Mouse (Mus musculus) neural tube, embryonic 14.5 days (tissue): ENCODE measurements at regions not wholly inside any gene's neighbourhood (a gene's known extent, or its start where the extent isn't known, plus 50 kb on each side); places are given as distances from the start of the nearest gene placed in this dataset.
"Not testable (repeated sequence)": the region's sequence is repeated elsewhere in the genome, so short reads cannot be mapped to it uniquely, and the experiment has no call there.

Experiments
- ATAC-seq: fragments of 200-750 bp; cut with Nextera tagmentation; 2 replicates; pipeline ENCODE4 v1.8.0; 2017; ENCODE audit warnings: low read depth, mild to moderate bottlenecking, moderate TSS enrichment, moderate library complexity
- H3K27ac ChIP-seq: fragments of 300-500 bp; sonication (generic); 2 replicates; pipeline ENCODE4 v1.5.1; 2014; ENCODE audit warnings: low read depth, mild to moderate bottlenecking, control low read depth, low read length, moderate library complexity, mixed read lengths
- H3K27me3 ChIP-seq: fragments of 300-500 bp; sonication (generic); 2 replicates; pipeline ENCODE4 v1.6.1; 2014; ENCODE audit warnings: low read length; ENCODE audit not compliant: control insufficient read depth, insufficient read depth
- H3K36me3 ChIP-seq: fragments of 300-500 bp; sonication (generic); 2 replicates; pipeline ENCODE4 v1.6.1; 2014; ENCODE audit warnings: low read length, mixed read lengths; ENCODE audit not compliant: control insufficient read depth, insufficient read depth
- H3K4me1 ChIP-seq: fragments of 300-500 bp; sonication (generic); 2 replicates; pipeline ENCODE4 v1.6.1; 2014; ENCODE audit warnings: low read length; ENCODE audit not compliant: control insufficient read depth, insufficient read depth
- H3K4me2 ChIP-seq: fragments of 300-500 bp; sonication (generic); 2 replicates; pipeline ENCODE4 v1.6.1; 2014; ENCODE audit warnings: mild to moderate bottlenecking, low read depth, low read length, control low read depth
- H3K4me3 ChIP-seq: fragments of 300-500 bp; sonication (generic); 2 replicates; pipeline ENCODE4 v1.5.1; 2014; ENCODE audit warnings: low read depth, low read length, control low read depth, mixed read lengths
- H3K9ac ChIP-seq: fragments of 300-500 bp; sonication (generic); replicated peaks from 2 replicates; pipeline ENCODE4 v1.6.1; 2014; ENCODE audit warnings: low read depth, mild to moderate bottlenecking, control low read depth, low read length, mixed read lengths
- H3K9me3 ChIP-seq: fragments of 300-500 bp; sonication (generic); 2 replicates; pipeline ENCODE4 v1.6.1; 2016; ENCODE audit warnings: low read length; ENCODE audit not compliant: control insufficient read depth
- whole genome bisulfite sequencing: fragments of 180-500 bp; shearing (Covaris S2); extraction: QIAGEN DNeasy Blood & Tissue Kit; methylation state at CpG from one replicate; pipeline ENCODE4 v1.1.7; 2014; 5-methylcytosine and 5-hydroxymethylcytosine counted together

DNA sequence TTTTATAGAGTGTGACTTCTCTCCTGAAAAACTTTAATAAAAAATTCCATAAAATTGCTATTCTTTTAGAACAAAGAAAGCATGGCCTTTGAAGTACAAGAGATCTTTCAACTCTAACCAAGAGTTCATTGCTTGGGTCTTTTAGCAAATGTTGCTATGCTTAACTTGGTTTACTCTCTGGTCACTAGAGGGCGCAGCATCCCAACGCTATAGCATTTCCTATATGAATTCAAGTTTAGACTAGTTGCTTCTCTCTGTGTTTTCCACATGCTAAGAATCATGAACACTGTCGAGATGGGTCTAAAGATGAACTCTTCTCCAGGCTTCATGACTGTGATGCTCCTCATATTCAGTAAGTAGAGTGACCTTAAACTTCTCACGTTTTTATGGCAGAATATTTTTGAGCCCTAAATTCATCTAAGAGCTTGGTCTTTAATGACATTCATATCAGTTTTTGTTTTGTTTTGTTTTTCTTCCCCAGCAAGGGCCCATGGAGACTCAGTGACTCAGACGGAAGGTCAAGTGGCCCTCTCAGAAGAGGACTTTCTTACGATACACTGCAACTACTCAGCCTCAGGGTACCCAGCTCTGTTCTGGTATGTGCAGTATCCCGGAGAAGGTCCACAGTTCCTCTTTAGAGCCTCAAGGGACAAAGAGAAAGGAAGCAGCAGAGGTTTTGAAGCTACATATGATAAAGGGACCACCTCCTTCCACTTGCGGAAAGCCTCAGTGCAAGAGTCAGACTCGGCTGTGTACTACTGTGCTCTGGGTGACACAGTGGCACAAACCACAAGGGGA is 823.2 kb upstream of the Olfr1507 start:
- not testable (repeated sequence) for H3K36me3 ChIP-seq, ATAC-seq, H3K4me3 ChIP-seq, H3K27ac ChIP-seq, H3K9me3 ChIP-seq, H3K4me1 ChIP-seq, H3K4me2 ChIP-seq, H3K9ac ChIP-seq, H3K27me3 ChIP-seq
- WGBS, result no CpG with 5 or more reads among the region's 9 CpGs

- 25% methylated on average over 1 of the region's 1 CpGs for WGBS
- not testable (repeated sequence) for H3K27ac ChIP-seq, H3K4me1 ChIP-seq, H3K9me3 ChIP-seq, H3K4me3 ChIP-seq, H3K27me3 ChIP-seq, H3K36me3 ChIP-seq, H3K9ac ChIP-seq, H3K4me2 ChIP-seq
- ATAC-seq, result peak; percentile 85
Measured at GRCm38 (mm10) chr14:53312490-53312889, 816.9 kb upstream of the Olfr1507 start.

- H3K27ac ChIP-seq, H3K4me3 ChIP-seq, H3K4me2 ChIP-seq, H3K27me3 ChIP-seq, H3K36me3 ChIP-seq, H3K9me3 ChIP-seq, ATAC-seq, H3K4me1 ChIP-seq, H3K9ac ChIP-seq: not testable (repeated sequence)
- no CpG with 5 or more reads among the region's 3 CpGs for WGBS
Measured at GRCm38 (mm10) chr14:53303179-53303578, 807.6 kb upstream of the Olfr1507 start.

- H3K27ac ChIP-seq, H3K4me1 ChIP-seq, H3K36me3 ChIP-seq, H3K9me3 ChIP-seq, H3K27me3 ChIP-seq, H3K4me3 ChIP-seq, H3K9ac ChIP-seq, H3K4me2 ChIP-seq: not testable (repeated sequence)
- no CpG with 5 or more reads among the region's 3 CpGs for WGBS
- ATAC-seq, result peak; percentile 57
Measured at GRCm38 (mm10) chr14:53302491-53302829, 806.9 kb upstream of the Olfr1507 start.

- H3K27me3 ChIP-seq, H3K27ac ChIP-seq, H3K9ac ChIP-seq, H3K4me3 ChIP-seq, H3K4me2 ChIP-seq, H3K4me1 ChIP-seq, H3K36me3 ChIP-seq, H3K9me3 ChIP-seq: not testable (repeated sequence)
- no CpG with 5 or more reads among the region's 11 CpGs for WGBS
- peak; percentile 58 for ATAC-seq
Measured at GRCm38 (mm10) chr14:53301722-53302490, 806.4 kb upstream of the Olfr1507 start.

DNA sequence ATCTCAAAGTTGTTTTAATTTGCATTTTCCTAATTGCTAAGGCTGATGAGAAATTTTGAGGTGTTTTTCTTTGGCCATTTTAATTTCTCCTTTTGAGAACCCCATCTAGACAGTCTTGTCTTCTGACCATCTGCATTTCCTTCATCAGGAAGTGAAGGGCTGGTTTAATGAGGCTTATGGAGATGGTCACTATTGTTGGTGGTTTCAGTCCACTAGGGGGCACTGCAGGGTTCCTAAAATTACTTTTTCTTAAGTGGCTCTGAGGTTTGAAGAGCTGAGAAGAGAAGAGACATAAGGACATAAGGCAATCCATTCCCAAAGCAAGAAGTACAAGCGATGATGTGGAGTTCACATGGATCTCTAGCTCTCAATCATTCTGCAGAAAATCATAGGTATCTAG is 805.6 kb upstream of the Olfr1507 start:
- not testable (repeated sequence) for H3K27me3 ChIP-seq, H3K4me3 ChIP-seq, H3K4me1 ChIP-seq, H3K36me3 ChIP-seq, H3K27ac ChIP-seq, H3K4me2 ChIP-seq, H3K9me3 ChIP-seq, ATAC-seq, H3K9ac ChIP-seq
- WGBS, result 81% methylated on average over 1 of the region's 1 CpGs

DNA sequence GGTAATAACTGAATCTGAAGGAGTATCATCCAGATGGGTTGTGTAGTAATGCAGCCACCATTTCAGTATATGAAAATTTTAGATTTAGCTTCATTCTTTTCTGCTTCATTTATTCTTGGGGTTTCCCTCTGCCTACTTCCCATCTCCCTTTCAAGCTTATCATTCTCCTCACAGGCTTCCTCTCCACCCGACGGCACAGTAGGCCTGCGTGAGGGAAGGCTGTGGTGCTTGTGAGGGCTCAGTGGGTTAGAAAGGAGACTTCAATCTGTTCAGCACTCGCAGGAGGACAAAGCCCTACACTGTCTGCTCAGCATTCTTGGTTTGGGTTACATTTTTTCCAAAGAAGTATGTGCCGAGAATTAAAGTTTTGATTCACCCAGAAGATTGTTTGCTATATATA is 804.2 kb upstream of the Olfr1507 start:
- H3K4me1 ChIP-seq, H3K4me2 ChIP-seq, H3K27me3 ChIP-seq, H3K9me3 ChIP-seq, H3K36me3 ChIP-seq, ATAC-seq, H3K4me3 ChIP-seq, H3K27ac ChIP-seq, H3K9ac ChIP-seq: not testable (repeated sequence)
- no CpG with 5 or more reads among the region's 5 CpGs for WGBS

DNA sequence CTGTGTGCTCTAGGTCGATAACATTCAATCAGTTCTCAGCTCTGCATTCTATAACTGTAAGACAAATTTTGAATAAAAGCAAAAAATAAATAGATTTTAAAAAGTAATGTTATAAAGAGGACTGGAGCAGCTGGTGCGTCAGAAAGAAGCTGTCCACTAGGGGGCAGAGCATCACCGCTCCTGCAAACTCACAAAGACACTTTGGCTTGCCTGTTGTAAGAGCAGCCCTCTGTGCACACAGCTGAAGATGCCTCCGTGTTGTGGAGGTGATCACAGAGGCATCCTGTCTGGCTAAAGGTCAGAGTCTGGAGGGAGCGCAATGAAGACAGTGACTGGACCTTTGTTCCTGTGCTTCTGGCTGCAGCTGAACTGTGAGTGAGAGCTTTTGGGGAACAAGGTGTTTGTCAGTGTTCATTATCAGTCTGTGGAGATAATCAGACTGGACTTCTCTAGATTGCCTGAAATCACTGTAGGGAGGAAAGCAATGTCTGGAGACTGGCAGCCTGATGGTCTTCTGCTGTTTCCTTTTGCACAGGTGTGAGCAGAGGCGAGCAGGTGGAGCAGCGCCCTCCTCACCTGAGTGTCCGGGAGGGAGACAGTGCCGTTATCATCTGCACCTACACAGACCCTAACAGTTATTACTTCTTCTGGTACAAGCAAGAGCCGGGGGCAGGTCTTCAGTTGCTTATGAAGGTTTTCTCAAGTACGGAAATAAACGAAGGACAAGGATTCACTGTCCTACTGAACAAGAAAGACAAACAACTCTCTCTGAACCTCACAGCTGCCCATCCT is 788.0 kb upstream of the Olfr1507 start:
- WGBS, result no CpG with 5 or more reads among the region's 12 CpGs
- H3K9me3 ChIP-seq, H3K36me3 ChIP-seq, H3K27me3 ChIP-seq, H3K4me3 ChIP-seq, H3K4me2 ChIP-seq, H3K4me1 ChIP-seq, H3K9ac ChIP-seq, H3K27ac ChIP-seq: not testable (repeated sequence)
- peak; percentile 95 for ATAC-seq

DNA sequence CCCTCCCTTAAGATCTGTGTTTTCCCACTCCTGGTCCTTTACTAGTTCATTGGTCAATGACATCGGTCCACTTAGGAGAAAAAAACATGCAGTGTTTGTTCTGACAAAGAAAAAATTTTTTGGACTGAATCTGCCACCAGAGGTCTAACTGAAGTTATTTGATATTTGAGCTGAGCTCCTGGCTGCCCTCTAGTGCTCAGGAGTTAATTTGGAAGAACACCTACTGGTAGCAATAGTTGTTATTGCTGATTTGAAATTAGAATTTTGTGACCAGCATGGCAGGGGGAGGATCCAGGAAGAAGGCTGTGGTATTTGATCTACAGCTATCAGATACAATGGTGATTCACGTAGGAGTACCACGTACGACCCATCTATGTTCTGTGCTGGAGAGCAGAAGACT is 777.7 kb upstream of the Olfr1507 start:
- 89% methylated on average over 3 of the region's 4 CpGs for WGBS
- not testable (repeated sequence) for H3K4me2 ChIP-seq, H3K36me3 ChIP-seq, H3K27me3 ChIP-seq, H3K9me3 ChIP-seq, H3K4me3 ChIP-seq, H3K9ac ChIP-seq, H3K4me1 ChIP-seq, H3K27ac ChIP-seq, ATAC-seq
